Mouse (Mus musculus) olfactory bulb, adult 2 months (tissue): ENCODE data around the gene Lifr.

Experiments
- CTCF ChIP-seq: fragments of 200-500 bp; IDR thresholded peaks from 2 replicates; pipeline ENCODE4 v1.5.1; 2012; ENCODE audit warnings: low read depth, mild to moderate bottlenecking, low read length, moderate library complexity; ENCODE audit not compliant: insufficient read depth
- POLR2A ChIP-seq: fragments of 200-500 bp; IDR thresholded peaks from 2 replicates; pipeline ENCODE4 v1.6.1; 2012; ENCODE audit warnings: mild to moderate bottlenecking, low read depth, low read length, moderate library complexity; ENCODE audit not compliant: insufficient read depth

GRCm38 (mm10) chr15:7112227-7112907, 22.0 kb downstream of the Lifr start:
- no peak for TF ChIP-seq CTCF
- no peak for TF ChIP-seq POLR2A
